ENCODE assay signal across 12 mouse cellular contexts in genomic region chr13:99367554-99368174, GRCm38 (mm10). TPM values are rescaled to one million over a fixed set of nuclear protein-coding genes. Genes with fewer than 3 reads are reported as not detected.
DNase-seq lines count a peak whose midpoint lies in the region; ATAC-seq lines count a peak whose summit lies in the region.
"Had no signal": no experiment of that assay in that cellular context is flagged by ENCODE, and none has a peak within 500 bp of the region (broad histone marks: within the 10 kb centered on the region; RNA-seq: fewer than 3 reads in every experiment).

No protein-coding gene starts in this region.

- no peak for ATAC-seq in midbrain, embryonic 13.5 days
- no peak for ATAC-seq in midbrain, embryonic 14.5 days (ENCODE audit: low FRiP score, low TSS enrichment)
- ATAC-seq: lung, postnatal 0 days had no signal

- 89% methylated on average over 12 of the region's 12 CpGs for WGBS in midbrain, embryonic 13.5 days
- 86% methylated on average over 12 of the region's 12 CpGs for WGBS in midbrain, embryonic 14.5 days

- H3K4me3 ChIP-seq in midbrain, embryonic 13.5 days (replicated peaks), result no peak overlapping the region
- H3K4me3 ChIP-seq in midbrain, embryonic 14.5 days (replicated peaks; ENCODE audit: low read depth, low read length), result no peak overlapping the region
- H3K4me3 ChIP-seq: embryonic facial prominence, embryonic 12.5 days had no signal

- H3K9ac ChIP-seq in midbrain, embryonic 13.5 days (replicated peaks), result 0 out of 2 replicates have a peak overlapping the region, but pooled peaks have one; percentile 5
- H3K9ac ChIP-seq in midbrain, embryonic 14.5 days (replicated peaks; ENCODE audit: low read length), result no peak overlapping the region
- H3K9ac ChIP-seq: embryonic facial prominence, embryonic 12.5 days had no signal

- DNase-seq in gastrocnemius, adult 18-20 months (ENCODE audit: low spot score), result peak; percentile 74
- DNase-seq in gastrocnemius, postnatal 10 days, result no peak
- no peak for DNase-seq in midbrain, embryonic 14.5 days
- peak; percentile 49 to 57 for DNase-seq in gastrocnemius, adult 8-10 months (ENCODE audit: low spot score in 2 of 2)
- DNase-seq in skeletal muscle tissue, adult 2 months (ENCODE audit: low read depth, low spot score), result peak; percentile 86
- no peak for DNase-seq in right cerebral cortex, postnatal 14 days
- no peak for DNase-seq in adrenal gland, adult 8-10 months
- DNase-seq: kidney, adult 11 months had no signal

- H3K9me3 ChIP-seq in midbrain, embryonic 13.5 days, result no peaks in the 10 kb centered on the region
- no peaks in the 10 kb centered on the region for H3K9me3 ChIP-seq in midbrain, embryonic 14.5 days (ENCODE audit: control insufficient read depth, low read length)
- H3K9me3 ChIP-seq: embryonic facial prominence, embryonic 12.5 days had no signal

- no peaks in the 10 kb centered on the region for H3K27me3 ChIP-seq in midbrain, embryonic 13.5 days
- no peaks in the 10 kb centered on the region for H3K27me3 ChIP-seq in midbrain, embryonic 14.5 days (ENCODE audit: control insufficient read depth, insufficient read depth, low read length)
- H3K27me3 ChIP-seq: embryonic facial prominence, embryonic 12.5 days had no signal

- no peak overlapping the region for H3K4me2 ChIP-seq in midbrain, embryonic 13.5 days (replicated peaks)
- no peak overlapping the region for H3K4me2 ChIP-seq in midbrain, embryonic 14.5 days (ENCODE audit: low read length)
- H3K4me2 ChIP-seq: embryonic facial prominence, embryonic 12.5 days; liver, embryonic 11.5 days had no signal

- no peak overlapping the region for H3K27ac ChIP-seq in midbrain, embryonic 13.5 days
- H3K27ac ChIP-seq in midbrain, embryonic 14.5 days (replicated peaks; ENCODE audit: low read depth, low read length), result no peak overlapping the region
- H3K27ac ChIP-seq: embryonic facial prominence, embryonic 12.5 days had no signal

- peaks cover 31% of the 10 kb centered on the region for H3K36me3 ChIP-seq in midbrain, embryonic 13.5 days
- peaks cover 20% of the 10 kb centered on the region; the same call in 1 of the 2 replicates for H3K36me3 ChIP-seq in midbrain, embryonic 14.5 days (ENCODE audit: control insufficient read depth, insufficient read depth, low read length)

- H3K4me1 ChIP-seq in midbrain, embryonic 13.5 days (replicated peaks), result peaks cover 2% of the 10 kb centered on the region; the same call in 1 of the 2 replicates
- H3K4me1 ChIP-seq in midbrain, embryonic 14.5 days (ENCODE audit: control insufficient read depth, insufficient read depth, low read length), result no peaks in the 10 kb centered on the region
- H3K4me1 ChIP-seq: embryonic facial prominence, embryonic 12.5 days had no signal

RNA-seq across cellular contexts. Expression of gene Mrps27, which starts 23.1 kb away (rescaled TPM):
- 10 to 100 TPM; 25.2 to 26.0 TPM for total RNA-seq in gastrocnemius, adult 18-20 months (2021)
- 10 to 100 TPM; 27.5 to 28.4 TPM for total RNA-seq in gastrocnemius, postnatal 10 days (2021)
- polyA plus RNA-seq in midbrain, embryonic 13.5 days (2015; fragmentation: Nextera tagmentation; extraction: Ambion mirVana), result 39.5 and 40.4 TPM in 2 replicates
- 36.5 and 38.2 TPM in 2 replicates for polyA plus RNA-seq in midbrain, embryonic 14.5 days (2014; fragmentation: Nextera tagmentation; extraction: Ambion mirVana)
- 10 to 100 TPM; 23.0 to 26.5 (median 25.5) TPM for total RNA-seq in gastrocnemius, adult 8-10 months (2022)
- 10 to 100 TPM; 46.5 to 49.1 (median 47.6) TPM for total RNA-seq in adrenal gland, adult 8-10 months (2022)

RNA-seq across cellular contexts. Expression of gene Ptcd2, which starts 23.2 kb away (rescaled TPM):
- 10 to 100 TPM; 24.7 to 25.2 TPM for total RNA-seq in gastrocnemius, adult 18-20 months (2021)
- 10 to 100 TPM; 23.4 to 24.1 TPM for total RNA-seq in gastrocnemius, postnatal 10 days (2021)
- polyA plus RNA-seq in midbrain, embryonic 13.5 days (2015; fragmentation: Nextera tagmentation; extraction: Ambion mirVana), result 50.2 and 52.8 TPM in 2 replicates
- 57.3 and 62.2 TPM in 2 replicates for polyA plus RNA-seq in midbrain, embryonic 14.5 days (2014; fragmentation: Nextera tagmentation; extraction: Ambion mirVana)
- 10 to 100 TPM; 22.1 to 27.9 (median 25.4) TPM for total RNA-seq in gastrocnemius, adult 8-10 months (2022)
- total RNA-seq in adrenal gland, adult 8-10 months (2022), result 10 to 100 TPM; 31.7 to 40.4 (median 35.0) TPM

Comparison
In these comparisons a context has a peak if more than half of its experiments do, and no peak if none do; other contexts are left out.
1. DNase-seq: peak in gastrocnemius, adult 18-20 months (single experiment), gastrocnemius, adult 8-10 months (2 of 2) and skeletal muscle tissue, adult 2 months (single experiment); none in gastrocnemius, postnatal 10 days (single experiment), midbrain, embryonic 14.5 days (single experiment), right cerebral cortex, postnatal 14 days (single experiment) and adrenal gland, adult 8-10 months (single experiment).